Mouse (Mus musculus) midbrain, postnatal 0 days (tissue): Measurements from ENCODE around the gene Aloxe3. TPM values are rescaled to one million over a fixed set of nuclear protein-coding genes. Genes with fewer than 3 reads are reported as not detected.

Source experiments
- ATAC-seq: fragments of 200-750 bp; cut with Nextera tagmentation; 2 replicates; pipeline ENCODE4 v1.8.0; 2017; ENCODE audit warnings: moderate number of reproducible peaks, mild to moderate bottlenecking, moderate TSS enrichment, moderate library complexity; ENCODE audit not compliant: low FRiP score
- DNase-seq: peaks from one replicate; pipeline ENCODE4 v3.0.0-alpha.2; 2015; ENCODE audit warnings: low spot score
- H3K27ac ChIP-seq: fragments of 300-500 bp; sonication (generic); 2 replicates; pipeline ENCODE4 v1.5.1; 2014; ENCODE audit warnings: low read depth, mild to moderate bottlenecking, low read length, mixed read lengths
- H3K27me3 ChIP-seq: fragments of 300-500 bp; sonication (generic); 2 replicates; pipeline ENCODE4 v1.6.1; 2014; ENCODE audit warnings: low read length, control low read depth, mixed read lengths; ENCODE audit not compliant: insufficient read depth
- H3K36me3 ChIP-seq: fragments of 300-500 bp; sonication (generic); 2 replicates; pipeline ENCODE4 v1.6.1; 2014; ENCODE audit warnings: low read length, control low read depth, mixed read lengths; ENCODE audit not compliant: insufficient read depth
- H3K4me1 ChIP-seq: fragments of 300-500 bp; sonication (generic); 2 replicates; pipeline ENCODE4 v1.6.1; 2014; ENCODE audit warnings: mild to moderate bottlenecking, control low read depth, antibody characterized with exemption, low read length, mixed read lengths; ENCODE audit not compliant: insufficient read depth
- H3K4me2 ChIP-seq: fragments of 300-500 bp; sonication (generic); 2 replicates; pipeline ENCODE4 v1.6.1; 2014; ENCODE audit warnings: low read depth, mild to moderate bottlenecking, low read length, mixed read lengths; ENCODE audit not compliant: poor library complexity, severe bottlenecking
- H3K4me3 ChIP-seq: fragments of 300-500 bp; sonication (generic); 2 replicates; pipeline ENCODE4 v1.5.1; 2014; ENCODE audit warnings: low read depth, mild to moderate bottlenecking, low read length, moderate library complexity
- H3K9ac ChIP-seq: fragments of 300-500 bp; sonication (generic); replicated peaks from 2 replicates; pipeline ENCODE4 v1.6.1; 2014; ENCODE audit warnings: mild to moderate bottlenecking, low read length, moderate library complexity, mixed read lengths; ENCODE audit not compliant: poor library complexity, severe bottlenecking
- H3K9me3 ChIP-seq: fragments of 300-500 bp; sonication (generic); 2 replicates; pipeline ENCODE4 v1.6.1; 2016; ENCODE audit warnings: low read length, control low read depth
- CTCF ChIP-seq: IDR thresholded peaks from 2 replicates; pipeline ENCODE4 v1.5.1; 2016; ENCODE audit warnings: antibody characterized with exemption, mild to moderate bottlenecking
- WGBS: fragments of 180-500 bp; shearing (Covaris S2); extraction: QIAGEN DNeasy Blood & Tissue Kit; methylation state at CpG from one replicate; pipeline ENCODE4 v1.1.7; 2014; 5-methylcytosine and 5-hydroxymethylcytosine counted together
- polyA plus RNA-seq: library from polyadenylated mRNA; unstranded; fragments of >200 nt; fragmentation: Nextera tagmentation; extraction: Ambion mirVana; gene quantifications from 2 replicates; pipeline ENCODE4 v1.2.1, GENCODE M21; 2015
- total RNA-seq: library from RNA; depleted of rRNA; stranded (reverse); fragments of >200 nt; gene quantifications from 2 replicates; pipeline ENCODE4 v1.2.3, GENCODE M21; 2014

Aloxe3 gene
- total and polyA plus RNA-seq, 2 experiments from 2014 or later: 16.3 to 17.8 TPM

DNA sequence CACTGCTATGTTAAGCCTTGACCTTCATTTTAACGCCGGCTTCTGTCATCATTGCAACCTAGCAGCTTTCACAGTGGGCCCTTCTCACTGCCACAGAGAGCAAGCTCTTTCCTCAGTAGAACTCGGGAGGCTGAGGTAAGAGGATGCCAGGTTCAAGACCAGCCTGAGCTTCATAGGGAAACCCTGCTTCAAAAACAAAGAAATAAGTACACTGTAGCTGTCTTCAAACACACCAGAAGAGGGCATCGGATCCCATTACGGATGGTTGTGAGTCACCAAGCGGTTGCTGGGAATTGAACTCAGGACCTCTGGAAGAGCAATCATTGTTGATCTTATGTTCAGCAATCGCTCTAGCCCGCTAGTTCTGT, 44.9 kb upstream of the Aloxe3 start:
- no peaks in the 10 kb centered on the region for H3K36me3 ChIP-seq
- DNase-seq: no peak
- no peaks in the 10 kb centered on the region for H3K27me3 ChIP-seq
- no peak for TF ChIP-seq CTCF
- no peak for ATAC-seq
- no peaks in the 10 kb centered on the region for H3K4me1 ChIP-seq
- H3K4me3 ChIP-seq: no peak overlapping the region
- H3K4me2 ChIP-seq: no peak overlapping the region
- H3K27ac ChIP-seq: no peak overlapping the region
- 84% methylated on average over 8 of the region's 8 CpGs for WGBS
- no peaks in the 10 kb centered on the region for H3K9me3 ChIP-seq
- no peak overlapping the region for H3K9ac ChIP-seq

DNA sequence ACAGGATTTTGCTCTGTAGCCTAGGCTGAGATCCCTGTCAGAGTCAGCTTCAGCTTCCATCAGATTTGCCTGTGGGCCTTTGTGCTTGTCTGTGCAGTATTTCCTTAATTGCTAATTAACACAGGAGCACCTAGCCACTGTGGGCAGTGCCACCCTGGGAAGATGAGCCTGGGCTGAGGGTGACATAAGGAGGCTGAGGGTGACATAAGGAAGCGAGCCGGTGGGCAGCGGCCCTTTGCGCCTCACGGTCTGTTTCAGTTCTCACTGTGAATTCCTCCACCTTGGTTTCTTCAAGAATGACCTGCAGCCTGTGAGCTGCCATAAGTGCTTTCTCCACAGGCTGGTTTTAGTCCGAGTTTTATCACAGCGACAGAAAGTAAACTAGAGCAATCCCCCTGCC, 44.1 kb upstream of the Aloxe3 start:
- 88% methylated on average over 7 of the region's 7 CpGs for WGBS
- H3K36me3 ChIP-seq: no peaks in the 10 kb centered on the region
- no peak for ATAC-seq
- no peak for TF ChIP-seq CTCF
- DNase-seq: no peak
- H3K27ac ChIP-seq: no peak overlapping the region
- H3K4me2 ChIP-seq: no peak overlapping the region
- no peaks in the 10 kb centered on the region for H3K27me3 ChIP-seq
- no peaks in the 10 kb centered on the region for H3K4me1 ChIP-seq
- H3K9ac ChIP-seq: no peak overlapping the region
- no peak overlapping the region for H3K4me3 ChIP-seq
- H3K9me3 ChIP-seq: no peaks in the 10 kb centered on the region

DNA sequence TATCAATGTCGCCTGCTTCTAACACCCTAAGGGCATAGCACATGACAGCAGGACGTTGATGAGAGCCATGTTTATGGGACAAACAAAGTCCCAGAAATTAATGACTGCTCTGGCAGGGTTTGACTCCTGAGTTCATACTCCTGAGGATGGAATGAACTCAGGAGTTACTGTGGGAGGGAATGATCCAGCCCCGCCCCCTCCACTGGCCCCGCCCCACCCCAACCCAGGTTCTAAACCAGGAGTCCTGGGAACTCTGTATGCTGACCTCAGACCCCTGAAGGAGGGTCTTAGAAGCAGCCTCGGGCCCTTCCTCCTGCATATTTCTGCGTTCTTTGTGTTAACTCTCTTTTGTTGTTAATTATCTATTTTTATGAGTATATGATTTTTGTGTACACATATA, 40.1 kb upstream of the Aloxe3 start:
- H3K36me3 ChIP-seq: peaks cover 7% of the 10 kb centered on the region; the same call in 1 of the 2 replicates
- H3K27me3 ChIP-seq: no peaks in the 10 kb centered on the region
- no peaks in the 10 kb centered on the region for H3K9me3 ChIP-seq
- DNase-seq (no peak), ATAC-seq (no peak)
- no peak for TF ChIP-seq CTCF
- no peak overlapping the region for H3K27ac ChIP-seq
- no peak overlapping the region for H3K4me2 ChIP-seq
- H3K4me3 ChIP-seq: no peak overlapping the region
- 62% methylated on average over 6 of the region's 6 CpGs for WGBS
- peaks cover 13% of the 10 kb centered on the region; the same call in 1 of the 2 replicates for H3K4me1 ChIP-seq
- H3K9ac ChIP-seq: no peak overlapping the region

DNA sequence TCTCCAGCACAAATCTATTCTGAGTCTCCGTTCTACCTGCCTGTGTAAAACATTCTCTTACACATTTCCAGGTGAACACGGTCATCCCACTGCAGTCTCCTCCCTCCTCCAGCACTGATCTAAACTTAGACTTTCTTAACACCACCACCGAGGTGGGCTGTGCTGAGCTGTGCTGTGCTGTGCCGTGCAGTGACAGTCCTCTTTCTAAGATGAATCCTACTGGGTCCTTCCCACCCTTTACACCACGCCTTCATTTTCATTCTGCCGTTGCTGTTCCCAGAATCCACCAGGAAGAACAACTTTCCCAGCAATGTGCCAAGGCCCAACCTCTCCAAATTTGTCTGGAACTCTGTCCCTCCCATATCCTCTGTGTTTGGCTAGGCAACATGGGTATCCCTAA, 39.3 kb upstream of the Aloxe3 start:
- H3K27me3 ChIP-seq: no peaks in the 10 kb centered on the region
- H3K9me3 ChIP-seq: no peaks in the 10 kb centered on the region
- H3K27ac ChIP-seq: no peak overlapping the region
- H3K4me1 ChIP-seq: peaks cover 16% of the 10 kb centered on the region; the same call in 1 of the 2 replicates
- no peak overlapping the region for H3K4me2 ChIP-seq
- H3K9ac ChIP-seq: no peak overlapping the region
- H3K4me3 ChIP-seq: no peak overlapping the region
- H3K36me3 ChIP-seq: peaks cover 7% of the 10 kb centered on the region; the same call in 1 of the 2 replicates
- no peak for TF ChIP-seq CTCF
- DNase-seq (no peak), ATAC-seq (no peak)
- WGBS: 68% methylated on average over 6 of the region's 6 CpGs

DNA sequence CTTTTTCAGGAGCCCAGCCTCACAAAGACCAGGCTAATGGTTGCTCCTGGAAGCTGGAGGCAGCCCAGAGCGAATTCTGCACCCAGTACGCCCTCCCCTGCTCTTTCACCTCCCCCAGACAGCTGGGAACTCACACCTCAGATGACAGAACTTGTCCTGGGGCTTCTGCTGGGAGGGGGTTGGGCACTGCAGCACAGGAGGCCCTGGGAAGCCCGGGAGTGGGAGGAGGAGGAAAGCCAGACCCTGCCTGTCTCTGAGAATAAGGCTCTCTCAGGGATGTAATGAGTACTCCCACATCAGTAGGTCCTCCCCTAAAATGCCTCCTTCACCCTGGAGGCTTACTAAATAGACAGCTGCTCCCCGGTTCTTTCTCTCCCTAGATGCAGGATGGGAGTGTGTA, 38.6 kb upstream of the Aloxe3 start:
- Histone ChIP-seq H3K4me3 (no peak overlapping the region), H3K36me3 (peaks cover 13% of the 10 kb centered on the region; the same call in 1 of the 2 replicates), H3K27me3 (no peaks in the 10 kb centered on the region), H3K27ac (no peak overlapping the region), H3K9ac (no peak overlapping the region), H3K4me2 (no peak overlapping the region), H3K4me1 (peaks cover 16% of the 10 kb centered on the region; the same call in 1 of the 2 replicates), H3K9me3 (no peaks in the 10 kb centered on the region)
- WGBS: 42% methylated on average over 4 of the region's 4 CpGs
- no peak for DNase-seq
- TF ChIP-seq CTCF: no peak
- ATAC-seq: no peak

DNA sequence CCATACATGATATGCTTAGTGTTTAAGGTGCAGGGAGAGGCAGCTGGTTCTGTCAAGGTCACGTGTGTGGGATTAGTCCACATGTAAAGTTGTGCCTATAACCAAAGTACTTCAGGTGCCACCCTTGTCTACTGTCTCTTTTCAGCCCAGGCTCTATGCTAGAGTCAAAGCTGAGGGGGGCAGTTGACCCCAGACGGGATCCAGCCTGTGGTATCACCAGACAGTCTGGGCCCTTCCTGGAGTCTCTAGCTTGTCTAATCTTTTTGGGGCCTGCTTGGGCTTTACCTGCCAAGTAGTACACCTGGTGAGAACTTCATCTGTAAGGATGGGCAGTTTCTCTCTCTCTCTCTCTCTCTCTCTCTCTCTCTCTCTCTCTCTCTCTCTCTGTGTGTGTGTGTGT, 38.1 kb upstream of the Aloxe3 start:
- no peak for TF ChIP-seq CTCF
- Histone ChIP-seq H3K27me3 (no peaks in the 10 kb centered on the region), H3K9me3 (no peaks in the 10 kb centered on the region), H3K27ac (peak overlapping the region; percentile 99), H3K4me3 (no peak overlapping the region), H3K4me1 (peaks cover 16% of the 10 kb centered on the region; the same call in 1 of the 2 replicates), H3K36me3 (peaks cover 13% of the 10 kb centered on the region; the same call in 1 of the 2 replicates), H3K4me2 (peak overlapping the region; percentile 97), H3K9ac (no peak overlapping the region; the same call in 1 of the 2 replicates)
- no peak for DNase-seq
- ATAC-seq: no peak
- 67% methylated on average over 2 of the region's 2 CpGs for WGBS
